Mouse (Mus musculus) frontal cortex, postnatal 25 days (tissue): ENCODE data around the gene Ly6g5b.

Source experiments
- DNase-seq, 2 experiments: peaks; one replicate each; pipeline ENCODE4 v3.0.0; 2022; ENCODE audit warnings: low spot score in 2 of 2

The Ly6g5b gene

GRCm38 (mm10) chr17:35115046-35116019, at the start of gene Ly6g5b:
Ly6g5b (minus strand) TSS chr17:35115428.
- DNase-seq = no peak

DNA sequence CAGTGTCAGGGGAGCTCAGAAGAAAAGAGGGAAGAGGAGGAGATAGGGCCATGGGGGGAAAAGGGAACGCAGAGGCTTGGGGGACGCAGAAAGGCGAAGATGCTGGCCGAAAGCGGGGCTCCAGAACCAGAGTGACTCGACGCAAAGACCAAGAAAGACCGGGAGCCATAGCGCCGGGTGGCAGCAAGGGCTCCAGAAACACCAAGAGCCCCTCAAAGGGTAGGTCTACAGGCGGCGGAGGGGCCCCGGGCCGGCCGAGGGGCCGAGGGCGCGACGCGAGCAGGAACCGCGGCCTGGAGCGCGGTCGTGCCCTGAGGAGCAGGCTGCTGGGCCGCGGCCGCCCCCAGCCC, 49.0 kb upstream of the Ly6g5b start:
- no peak for DNase-seq

DNA sequence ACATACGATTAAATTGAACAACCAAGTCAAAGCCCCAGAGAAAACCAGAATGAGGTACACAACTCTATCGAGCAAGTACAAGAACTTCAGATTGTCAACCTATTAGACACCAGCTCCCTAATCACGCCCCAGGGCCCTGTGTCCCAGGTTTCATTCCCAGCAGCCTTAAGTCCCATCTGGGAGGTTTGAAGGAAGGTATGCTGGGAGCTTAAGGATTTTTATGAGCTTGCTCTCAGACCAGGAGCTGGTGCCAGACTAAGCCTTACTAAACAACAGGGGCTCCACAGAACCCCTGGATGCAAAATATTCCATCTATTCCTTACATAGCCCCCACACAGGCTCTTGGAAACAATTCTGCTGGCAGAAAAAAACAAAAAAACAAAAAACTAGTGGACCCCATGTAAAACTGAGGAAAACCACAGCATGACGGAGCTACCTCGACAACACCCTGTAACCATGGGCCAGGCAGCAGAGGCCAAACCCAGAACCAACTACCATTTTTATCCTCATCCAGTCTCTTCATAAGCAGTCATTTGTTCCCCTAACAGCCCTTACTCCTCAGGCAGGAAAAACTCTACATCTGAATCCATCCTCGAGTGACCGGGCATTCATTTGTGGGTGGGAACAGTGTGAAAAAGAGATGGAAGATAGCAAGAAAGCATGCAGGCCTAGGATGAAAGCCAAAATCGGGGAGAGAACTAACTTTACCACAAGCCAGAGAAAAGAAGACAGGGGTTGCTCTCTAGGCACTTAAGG, 48.3 kb upstream of the Ly6g5b start:
- DNase-seq = no peak

- no peak for DNase-seq
These were observed 47.5 kb upstream of the Ly6g5b start for GRCm38 (mm10) chr17:35162730-35163129.

GRCm38 (mm10) chr17:35162121-35162520, 46.9 kb upstream of the Ly6g5b start:
- no peak for DNase-seq

DNA sequence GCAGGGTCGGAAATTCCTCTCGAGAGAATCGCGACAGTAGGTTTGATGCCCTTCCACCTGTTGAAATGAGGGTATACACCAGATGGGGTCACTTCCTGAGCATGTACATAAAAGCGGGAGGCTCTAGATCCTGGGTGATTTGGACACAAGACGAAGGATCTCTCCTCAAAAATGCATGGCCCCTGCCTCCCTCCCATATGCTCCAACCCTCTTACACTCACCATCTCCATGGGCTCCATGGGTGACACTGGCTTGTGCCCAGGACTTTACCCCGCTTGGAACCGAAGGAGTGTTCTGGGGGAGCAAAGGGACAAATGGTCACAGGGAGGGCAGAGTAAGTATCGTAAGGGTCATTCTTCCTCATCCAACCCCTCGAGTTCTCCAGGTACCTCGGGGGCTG, 46.2 kb upstream of the Ly6g5b start:
- no peak for DNase-seq

- no peak for DNase-seq
These were observed 44.4 kb upstream of the Ly6g5b start for GRCm38 (mm10) chr17:35159638-35160037.

DNA sequence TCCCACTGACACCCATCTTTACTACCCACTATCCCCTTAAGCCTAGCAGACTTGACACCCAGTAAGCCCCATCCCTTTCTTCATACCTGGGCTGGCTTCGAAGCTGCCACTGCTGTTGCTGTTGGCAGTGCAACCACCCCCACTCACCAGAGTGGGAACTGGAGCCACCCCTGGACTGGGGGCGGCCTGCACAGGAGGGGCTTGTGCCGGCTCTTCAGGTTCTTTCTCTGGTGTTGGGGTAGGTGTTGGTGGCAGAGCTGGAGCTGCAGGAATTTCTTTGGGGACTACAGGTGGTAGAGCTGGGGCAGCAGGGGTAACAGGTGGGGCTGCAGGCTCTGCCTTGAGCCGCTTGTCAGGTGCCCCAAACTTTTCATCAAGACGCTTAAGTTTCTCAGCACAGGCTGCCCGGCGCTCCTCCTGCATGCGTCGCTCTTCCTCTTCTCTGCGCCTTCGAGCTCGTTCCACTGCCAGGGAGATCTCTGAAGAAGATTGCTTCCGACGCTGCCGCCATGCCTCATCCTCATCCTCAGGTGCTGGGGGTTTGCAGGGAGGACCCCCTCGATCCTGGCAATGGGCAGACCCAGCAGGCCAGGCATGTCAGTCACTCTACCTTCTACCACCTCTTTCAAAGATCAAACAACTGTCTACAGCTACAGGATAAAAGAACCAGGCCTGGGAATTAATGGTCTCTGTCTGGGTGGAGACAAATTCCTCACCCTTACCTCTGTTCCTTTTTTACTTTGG, 43.8 kb upstream of the Ly6g5b start:
- DNase-seq = no peak

DNA sequence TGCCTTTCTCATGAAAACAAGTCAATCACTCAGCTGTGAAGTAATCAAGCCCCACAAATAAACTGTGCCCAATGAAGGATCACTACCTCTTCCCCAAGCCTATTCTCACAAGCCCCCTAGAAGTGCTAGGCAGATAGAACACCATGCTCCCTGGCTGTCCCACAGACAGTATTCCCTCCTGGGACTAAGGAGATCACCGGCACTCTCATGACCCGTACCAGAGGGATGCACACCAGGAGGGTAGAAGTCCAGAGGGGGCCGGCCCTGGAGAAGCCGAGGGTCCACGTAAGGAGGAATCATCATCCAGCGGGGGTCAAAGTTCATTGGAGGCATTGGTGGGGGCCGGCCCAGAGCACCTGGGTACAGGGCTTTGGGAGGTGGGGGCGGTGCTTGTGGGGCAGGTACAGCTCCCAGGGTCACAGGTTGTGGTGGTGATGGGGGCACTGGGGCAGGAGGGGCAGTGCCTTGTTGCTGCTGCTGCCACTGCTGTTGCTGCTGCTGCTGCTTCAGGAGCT, 42.5 kb upstream of the Ly6g5b start:
- no peak for DNase-seq

DNA sequence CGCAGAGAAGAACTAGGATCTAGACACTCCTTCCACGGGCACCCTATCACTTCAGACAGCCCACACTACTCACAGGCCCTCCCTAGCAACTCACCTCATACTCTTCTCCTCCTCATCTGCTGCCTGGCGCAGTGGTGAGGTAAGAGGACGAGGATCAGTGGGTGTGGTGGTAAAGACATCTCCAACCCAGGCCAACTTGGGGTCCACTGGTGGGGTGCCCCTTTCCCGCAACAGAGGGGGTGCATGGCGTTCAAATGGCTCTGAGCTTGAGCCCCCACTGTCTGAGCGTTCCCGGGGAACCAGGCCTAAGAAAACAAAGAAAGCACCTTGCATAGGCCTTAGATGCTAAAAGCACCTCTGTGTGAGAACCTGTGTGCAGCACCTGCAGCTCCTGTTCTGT, 42.0 kb upstream of the Ly6g5b start:
- no peak for DNase-seq

GRCm38 (mm10) chr17:35156461-35157200, 41.4 kb upstream of the Ly6g5b start:
- DNase-seq = no peak

DNA sequence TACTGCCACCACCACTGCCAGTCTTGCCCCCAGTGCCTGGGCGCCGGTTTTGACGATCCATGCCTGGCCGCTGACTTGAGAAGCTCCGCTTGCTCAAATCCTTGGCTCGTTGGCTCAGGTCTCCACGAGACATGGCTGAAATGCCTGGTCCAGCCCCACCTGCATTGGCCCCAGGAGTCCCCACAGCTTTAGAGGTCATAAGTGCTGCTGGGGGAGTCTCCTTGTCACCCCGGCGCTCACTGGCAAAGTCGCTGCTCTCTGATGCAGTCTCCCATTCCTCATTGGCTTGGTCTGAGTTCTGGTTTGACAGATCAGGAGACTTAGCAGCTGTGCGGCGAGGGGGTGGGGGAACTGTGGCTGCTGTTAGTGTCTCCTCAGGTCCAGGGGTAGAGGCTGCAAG, 40.2 kb upstream of the Ly6g5b start:
- DNase-seq = no peak

DNA sequence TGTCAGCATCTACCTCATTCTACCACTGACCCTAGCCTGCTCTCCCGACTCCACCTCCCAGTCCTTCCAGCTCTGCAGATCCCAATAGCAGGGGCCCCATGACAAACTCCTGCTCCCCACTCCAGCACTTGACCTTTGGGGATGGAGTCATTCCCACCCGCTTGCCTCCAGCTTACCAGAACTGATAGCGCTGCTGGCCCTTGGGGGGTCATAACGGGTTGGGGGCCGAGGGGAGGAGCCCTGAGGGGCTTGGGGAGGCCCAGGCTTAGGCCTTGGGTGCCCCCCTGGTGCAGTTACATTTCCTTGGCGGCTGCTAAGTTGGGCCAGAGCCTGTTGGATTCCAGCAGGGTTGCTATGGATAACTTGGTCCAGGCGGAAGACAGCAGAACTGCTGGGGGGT, 39.4 kb upstream of the Ly6g5b start:
- DNase-seq = no peak

- no peak for DNase-seq
These were observed 38.7 kb upstream of the Ly6g5b start for GRCm38 (mm10) chr17:35153931-35154330.

GRCm38 (mm10) chr17:35153077-35153476, 37.8 kb upstream of the Ly6g5b start:
- DNase-seq = no peak

GRCm38 (mm10) chr17:35152121-35152520, 36.9 kb upstream of the Ly6g5b start:
- DNase-seq = no peak

DNA sequence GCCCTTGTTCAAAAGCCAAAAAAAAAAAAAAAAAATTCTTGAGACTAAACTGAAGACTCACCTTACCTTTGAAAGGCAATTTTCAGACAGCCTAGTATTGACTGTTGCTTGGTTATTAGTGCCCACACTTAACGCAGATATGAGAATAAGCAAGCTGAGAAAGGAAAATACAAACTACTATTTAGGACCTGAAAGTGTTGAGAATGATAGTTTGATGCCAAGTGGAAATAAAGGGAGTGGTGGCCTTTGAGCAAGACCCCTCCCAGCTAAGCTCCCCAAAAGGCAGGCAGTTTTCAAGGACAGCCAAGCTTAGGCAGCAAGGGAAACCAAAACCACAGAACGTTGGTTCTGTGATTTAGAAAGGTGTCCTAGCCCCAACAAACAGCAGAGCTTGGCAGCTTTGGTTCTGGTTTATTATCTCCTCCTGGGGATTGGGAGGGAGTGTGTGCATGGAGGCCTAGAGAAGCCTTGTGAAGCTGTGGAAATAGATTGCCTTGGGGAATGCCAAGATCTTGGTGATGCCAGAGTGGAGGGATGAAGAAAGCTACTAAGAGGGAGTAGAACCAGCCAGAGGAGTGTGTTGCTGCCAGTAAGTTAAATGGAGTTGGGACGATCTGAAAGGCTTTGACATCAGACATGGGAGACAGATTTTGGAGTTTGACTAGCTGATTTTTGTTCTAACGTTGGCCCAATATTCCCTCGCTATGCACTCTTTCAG, 32.9 kb upstream of the Ly6g5b start:
- no peak for DNase-seq

GRCm38 (mm10) chr17:35147348-35147747, 32.1 kb upstream of the Ly6g5b start:
- no peak for DNase-seq

DNA sequence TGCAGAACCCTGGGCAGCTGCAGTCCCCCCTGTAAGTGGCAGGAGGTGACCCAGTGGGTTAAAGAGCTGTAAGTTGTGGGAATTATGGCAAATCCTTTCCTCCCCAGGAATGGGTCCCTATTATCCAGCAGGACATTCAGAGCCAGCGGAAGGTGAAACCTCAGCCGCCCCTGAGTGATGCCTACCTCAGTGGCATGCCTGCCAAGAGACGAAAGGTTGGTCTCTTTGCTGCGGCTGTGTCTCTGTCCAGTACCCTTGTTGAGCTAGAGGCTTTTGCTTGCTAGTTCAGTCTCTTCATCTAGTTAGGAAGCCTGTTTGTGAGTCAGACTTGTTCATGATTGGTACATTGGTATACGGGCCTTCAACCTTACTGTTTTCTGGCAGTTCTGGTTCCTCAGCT, 30.9 kb upstream of the Ly6g5b start:
- no peak for DNase-seq

GRCm38 (mm10) chr17:35141971-35142370, 26.7 kb upstream of the Ly6g5b start:
- DNase-seq = no peak
